Mouse (Mus musculus): ENCODE results near the gene Unc45a. TPM values are rescaled to one million over a fixed set of nuclear protein-coding genes. Genes with fewer than 3 reads are reported as not detected.

Unc45a gene
- total and polyA plus RNA-seq, 3 experiments = 7.9 to 21.8 (median 16.8) TPM

- Histone ChIP-seq H3K27me3 (replicated peaks) (peaks cover 15% of the 10 kb centered on the region), H3K36me3 (replicated peaks in 1 of 2; ENCODE audit: control insufficient read depth in 1 of 2, insufficient read depth in 1 of 2, low read length in 1 of 2) (peaks cover 0 to 18% of the 10 kb centered on the region in 2 experiments), H3K9me3 (replicated peaks; ENCODE audit: low read length) (peaks cover 6% of the 10 kb centered on the region), H3K79me2 (replicated peaks; ENCODE audit: control insufficient read depth, extremely low read depth, insufficient read depth, poor library complexity, severe bottlenecking) (no peaks in the 10 kb centered on the region), H3K4me2 (ENCODE audit: insufficient read depth, low read depth, poor library complexity, severe bottlenecking) (peak overlapping the region; percentile 41; the same call in 1 of the 2 replicates), H3K9ac (ENCODE audit: insufficient read depth, low read depth) (peak overlapping the region; percentile 63), H3K27ac (ENCODE audit: insufficient read depth, low read depth) (peak overlapping the region; percentile 2; the same call in 1 of the 2 replicates), H3K4me1 (ENCODE audit: control insufficient read depth in 1 of 2, insufficient read depth in 2 of 2) (peaks cover 16 to 51% of the 10 kb centered on the region in 2 experiments), H3K4me3 (replicated peaks in 1 of 3; ENCODE audit: low read depth in 2 of 3, low read length in 2 of 3, poor library complexity in 1 of 3) (peak overlapping the region; percentile 55 to 60 (median 55))
- DNase-seq (ENCODE audit: extremely low read depth) = peak; percentile 31
- in situ Hi-C loops (cut with MboI; ENCODE audit: low pct_ligation_motif_present, low pct_unique_long_range_greater_than_20kb, low sequenced_read_pairs) (loop anchor here (5.0 kb wide), 1 partner anchor 34 kb away; no protein-coding TSS in a partner anchor), dilution Hi-C loops (cut with MboI; ENCODE audit: extremely low pct_ligation_motif_present, extremely low pct_unique_long_range_greater_than_20kb, low sequenced_read_pairs) (no loop called here)
- TF ChIP-seq MXI1 (IDR thresholded peaks at IDR 0.05; ENCODE audit: low read depth, low read length) (peak; percentile 52; the same call in 1 of the 2 replicates), USF2 (conservative IDR thresholded peaks at IDR 0.05; ENCODE audit: low read depth, low read length) (no peak), KAT2A (IDR thresholded peaks at IDR 0.05; ENCODE audit: insufficient replicate concordance, low read length) (no peak), ZMIZ1 (IDR thresholded peaks at IDR 0.05; ENCODE audit: low read depth, low read length) (0 out of 2 replicates have a peak, but pooled peaks have one; percentile 2), JUN (IDR thresholded peaks at IDR 0.05; ENCODE audit: insufficient read depth, low read depth, low read length) (no peak), ZNF384 (IDR thresholded peaks at IDR 0.05; ENCODE audit: low read depth, low read length) (no peak), CHD1 (IDR thresholded peaks at IDR 0.05; ENCODE audit: low read depth, low read length) (no peak), EP300 (IDR thresholded peaks at IDR 0.05; ENCODE audit: low read length) (peak; percentile 50), SIN3A (IDR thresholded peaks at IDR 0.05; ENCODE audit: low read length) (0 out of 2 replicates have a peak, but pooled peaks have one; percentile 45), POLR2A (IDR thresholded peaks at IDR 0.05; ENCODE audit: low read depth, low read length) (no peak)
Measured at GRCm38 (mm10) chr7:80343270-80344018, 2.6 kb upstream of the Unc45a start.

- peak within 1 kb of the TSS; percentile 63 for H3K9ac ChIP-seq (ENCODE audit: insufficient read depth, low read depth)
- peaks cover 15% of the 10 kb centered on the region for H3K27me3 ChIP-seq (replicated peaks)
- H3K79me2 ChIP-seq (replicated peaks; ENCODE audit: control insufficient read depth, extremely low read depth, insufficient read depth, poor library complexity, severe bottlenecking) = no peaks in the 10 kb centered on the region
- H3K4me2 ChIP-seq (ENCODE audit: insufficient read depth, low read depth, poor library complexity, severe bottlenecking) = peak within 1 kb of the TSS; percentile 41; the same call in 1 of the 2 replicates
- dilution Hi-C loops (cut with MboI; ENCODE audit: extremely low pct_ligation_motif_present, extremely low pct_unique_long_range_greater_than_20kb, low sequenced_read_pairs) (no loop called here), in situ Hi-C loops (cut with MboI; ENCODE audit: low pct_ligation_motif_present, low pct_unique_long_range_greater_than_20kb, low sequenced_read_pairs) (loop anchor here (5.0 kb wide), 1 partner anchor 34 kb away; no protein-coding TSS in a partner anchor)
- peak within 1 kb of the TSS; percentile 55 to 60 (median 55) for H3K4me3 ChIP-seq (replicated peaks in 1 of 3; ENCODE audit: low read depth in 2 of 3, low read length in 2 of 3, poor library complexity in 1 of 3)
- peaks cover 16 to 53% of the 10 kb centered on the region in 2 experiments for H3K4me1 ChIP-seq (ENCODE audit: control insufficient read depth in 1 of 2, insufficient read depth in 2 of 2)
- H3K27ac ChIP-seq (ENCODE audit: insufficient read depth, low read depth) = peak within 1 kb of the TSS; percentile 2; the same call in 1 of the 2 replicates
- H3K36me3 ChIP-seq (replicated peaks in 1 of 2; ENCODE audit: control insufficient read depth in 1 of 2, insufficient read depth in 1 of 2, low read length in 1 of 2) = peaks cover 0 to 16% of the 10 kb centered on the region in 2 experiments
- peaks cover 6% of the 10 kb centered on the region for H3K9me3 ChIP-seq (replicated peaks; ENCODE audit: low read length)
- peak; percentile 93 for DNase-seq (ENCODE audit: extremely low read depth)
- TF ChIP-seq CHD2 (IDR thresholded peaks at IDR 0.05; ENCODE audit: low read length) = peak; percentile 82
- peak; percentile 66 to 89 for TF ChIP-seq CTCF (conservative IDR thresholded peaks at IDR 0.05 in 1 of 2, IDR thresholded peaks at IDR 0.05 in 1 of 2; ENCODE audit: low read depth in 2 of 2, low read length in 2 of 2)
- TF ChIP-seq ZC3H11A (IDR thresholded peaks at IDR 0.05; ENCODE audit: low read depth, low read length) = no peak
- TF ChIP-seq USF2 (conservative IDR thresholded peaks at IDR 0.05; ENCODE audit: low read depth, low read length) = no peak
- TF ChIP-seq KAT2A (IDR thresholded peaks at IDR 0.05; ENCODE audit: insufficient replicate concordance, low read length) = no peak
- 0 out of 2 replicates have a peak, but pooled peaks have one; percentile 17 for TF ChIP-seq ETS1 (conservative IDR thresholded peaks at IDR 0.05; ENCODE audit: low read depth, low read length)
- no peak for TF ChIP-seq E2F4 (IDR thresholded peaks at IDR 0.05; ENCODE audit: insufficient replicate concordance, low read depth, low read length)
- peak; percentile 35; the same call in 1 of the 2 replicates for TF ChIP-seq SMC3 (IDR thresholded peaks at IDR 0.05; ENCODE audit: low read depth, low read length)
- TF ChIP-seq RCOR1 (conservative IDR thresholded peaks at IDR 0.05; ENCODE audit: low read depth, low read length) = no peak
- no peak for TF ChIP-seq JUN (IDR thresholded peaks at IDR 0.05; ENCODE audit: insufficient read depth, low read depth, low read length)
- TF ChIP-seq MAX (IDR thresholded peaks at IDR 0.05; ENCODE audit: low read length) = peak; percentile 69; the same call in 1 of the 2 replicates
- TF ChIP-seq ZMIZ1 (IDR thresholded peaks at IDR 0.05; ENCODE audit: low read depth, low read length) = peak; percentile 68; the same call in 1 of the 2 replicates
- TF ChIP-seq TCF12 (IDR thresholded peaks at IDR 0.05; ENCODE audit: low read depth, low read length) = peak; percentile 88
- peak; percentile 74 for TF ChIP-seq MXI1 (IDR thresholded peaks at IDR 0.05; ENCODE audit: low read depth, low read length)
- TF ChIP-seq ZKSCAN1 (IDR thresholded peaks at IDR 0.05; ENCODE audit: borderline replicate concordance, low read depth, low read length) = no peak
- TF ChIP-seq MYC (IDR thresholded peaks at IDR 0.05; ENCODE audit: low read depth, low read length) = peak; percentile 83
- no peak for TF ChIP-seq MAZ (IDR thresholded peaks at IDR 0.05; ENCODE audit: low read depth, low read length)
- TF ChIP-seq TBP (conservative IDR thresholded peaks at IDR 0.05; ENCODE audit: low read depth, low read length) = peak; percentile 63; the same call in 1 of the 2 replicates
- peak; percentile 7; the same call in 1 of the 2 replicates for TF ChIP-seq EP300 (IDR thresholded peaks at IDR 0.05; ENCODE audit: low read length)
- no peak for TF ChIP-seq PAX5 (IDR thresholded peaks at IDR 0.05; ENCODE audit: low read length)
- TF ChIP-seq JUND (conservative IDR thresholded peaks at IDR 0.05; ENCODE audit: low read depth, low read length) = no peak
- no peak for TF ChIP-seq USF1 (IDR thresholded peaks at IDR 0.05; ENCODE audit: low read depth, low read length)
- TF ChIP-seq POLR2A (IDR thresholded peaks at IDR 0.05; ENCODE audit: low read depth, low read length) = peak; percentile 86
- peak; percentile 72 for TF ChIP-seq HCFC1 (IDR thresholded peaks at IDR 0.05; ENCODE audit: low read depth, low read length)
- TF ChIP-seq BHLHE40 (IDR thresholded peaks at IDR 0.05; ENCODE audit: low read depth, low read length) = peak; percentile 69
- TF ChIP-seq CHD1 (IDR thresholded peaks at IDR 0.05; ENCODE audit: low read depth, low read length) = no peak
Measured at GRCm38 (mm10) chr7:80342858-80343257, 2.1 kb upstream of the Unc45a start, which contains the start of gene Hddc3. Gene Hddc3 (plus strand): TSS chr7:80343104.
